Mouse (Mus musculus): ENCODE results near the gene Eif2b2.

DNA sequence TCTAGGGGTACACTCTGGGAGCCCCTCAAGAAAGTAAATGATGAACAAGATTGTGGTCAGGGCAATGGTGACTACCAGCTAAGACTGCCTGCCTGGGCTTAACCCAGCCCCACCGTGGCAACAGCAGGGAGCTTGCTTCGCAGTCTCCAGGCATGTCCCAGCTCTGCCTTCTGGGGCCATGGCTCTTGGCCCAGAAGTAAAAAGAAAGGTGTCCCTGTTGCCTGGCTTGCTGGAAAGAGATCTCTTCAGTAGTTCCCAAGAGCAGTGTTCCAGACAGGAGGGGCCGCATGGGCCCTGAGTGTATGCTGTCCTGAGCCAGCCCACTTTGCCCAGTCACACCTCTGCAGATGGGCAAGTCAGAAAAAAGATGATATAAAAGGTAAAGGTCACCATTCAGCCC lies 49.4 kb upstream of the Eif2b2 start:
- no peak for TF ChIP-seq CTCF (IDR thresholded peaks at IDR 0.05)
- TF ChIP-seq EP300 (IDR thresholded peaks at IDR 0.05), result no peak

Measured in lung, postnatal 0 days (tissue).